Mouse (Mus musculus) heart, postnatal 0 days (tissue): ENCODE measurements at regions not wholly inside any gene's neighbourhood (a gene's known extent, or its start where the extent isn't known, plus 50 kb on each side); places are given as distances from the start of the nearest gene placed in this dataset.

ENCODE experiments used
- CTCF ChIP-seq: IDR thresholded peaks from 2 replicates; pipeline ENCODE4 v1.5.1; 2016; ENCODE audit warnings: antibody characterized with exemption, control low read depth, low read depth
- EP300 ChIP-seq: IDR thresholded peaks from 2 replicates; pipeline ENCODE4 v1.6.1; 2016; ENCODE audit warnings: antibody characterized with exemption, low read depth

- no peak for TF ChIP-seq EP300
- no peak for TF ChIP-seq CTCF
These were observed 164.7 kb downstream of the Grb14 start for GRCm38 (mm10) chr2:64860113-64860512.
